Mouse (Mus musculus) kidney, adult 2 months (tissue): ENCODE data around the gene Bcar3. TPM values are rescaled to one million over a fixed set of nuclear protein-coding genes. Genes with fewer than 3 reads are reported as not detected.

ENCODE experiments used
- DNase-seq: peaks from one replicate; pipeline ENCODE4 v3.0.0; 2021
- H3K27ac ChIP-seq: fragments of 200-500 bp; 2 replicates; pipeline ENCODE4 v1.5.1; 2012; ENCODE audit warnings: low read depth, low read length, control low read depth, inconsistent platforms; ENCODE audit not compliant: insufficient read depth
- H3K27me3 ChIP-seq: fragments of 200-500 bp; replicated peaks from 2 replicates; pipeline ENCODE4 v1.6.1; 2012; ENCODE audit warnings: mild to moderate bottlenecking, moderate library complexity, low read length, inconsistent platforms; ENCODE audit not compliant: control insufficient read depth, insufficient read depth
- H3K36me3 ChIP-seq: fragments of 200-500 bp; 2 replicates; pipeline ENCODE4 v1.6.1; 2012; ENCODE audit warnings: mild to moderate bottlenecking, moderate library complexity, low read length, inconsistent platforms; ENCODE audit not compliant: control insufficient read depth, insufficient read depth
- H3K4me1 ChIP-seq: fragments of 200-500 bp; 2 replicates; pipeline ENCODE4 v1.6.1; 2011; ENCODE audit warnings: low read length; ENCODE audit not compliant: control insufficient read depth, insufficient read depth
- H3K4me3 ChIP-seq: fragments of 200-500 bp; 2 replicates; pipeline ENCODE4 v1.5.1; 2011; ENCODE audit warnings: mild to moderate bottlenecking, low read depth, low read length, control low read depth; ENCODE audit not compliant: insufficient read depth
- CTCF ChIP-seq: fragments of 200-500 bp; conservative IDR thresholded peaks from 2 replicates; pipeline ENCODE4 v1.5.1; 2011; ENCODE audit warnings: low read depth, mild to moderate bottlenecking, control low read depth, low read length, moderate library complexity, mixed read lengths; ENCODE audit not compliant: insufficient read depth, insufficient read length
- POLR2A ChIP-seq: fragments of 200-500 bp; IDR thresholded peaks from one replicate; pipeline ENCODE4 v1.6.1; 2011; ENCODE audit warnings: low read depth, low read length, control low read depth
- WGBS: fragments of 180-500 bp; shearing (Covaris S2); methylation state at CpG from one replicate; pipeline ENCODE4 v1.1.7; 2018; 5-methylcytosine and 5-hydroxymethylcytosine counted together
- polyA plus RNA-seq: library from polyadenylated mRNA; depleted of rRNA; stranded (reverse); fragments of >200 nt; gene quantifications from 2 replicates; pipeline ENCODE4 v1.2.3, GENCODE M21; 2012

Bcar3 gene
- polyA plus RNA-seq, 1 experiment, result 41.3 TPM

DNA sequence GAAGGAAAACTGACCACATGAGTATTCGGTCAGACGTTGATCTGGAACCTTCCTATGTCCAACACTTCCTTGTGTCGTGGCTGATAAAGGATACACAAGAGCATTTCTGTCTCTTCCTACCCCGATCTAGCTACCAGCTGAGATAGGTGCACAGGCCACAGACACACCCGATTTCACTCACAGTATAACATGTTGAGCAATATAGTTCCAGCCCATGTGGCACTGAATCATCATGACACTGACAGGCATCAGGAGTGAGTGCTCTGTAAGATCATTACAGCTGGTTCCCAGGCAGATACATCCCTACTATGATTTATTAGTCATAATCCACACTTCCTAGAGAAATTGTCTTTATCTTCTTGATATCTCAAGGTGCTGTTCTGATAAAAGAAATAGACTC is 54.7 kb downstream of the Bcar3 start:
- no peak overlapping the region for H3K4me3 ChIP-seq
- TF ChIP-seq POLR2A (no peak), CTCF (no peak)
- H3K36me3 ChIP-seq, result no peaks in the 10 kb centered on the region
- WGBS, result 81% methylated on average over 5 of the region's 5 CpGs
- DNase-seq, result no peak
- no peaks in the 10 kb centered on the region for H3K27me3 ChIP-seq
- H3K27ac ChIP-seq, result no peak overlapping the region
- no peaks in the 10 kb centered on the region for H3K4me1 ChIP-seq

DNA sequence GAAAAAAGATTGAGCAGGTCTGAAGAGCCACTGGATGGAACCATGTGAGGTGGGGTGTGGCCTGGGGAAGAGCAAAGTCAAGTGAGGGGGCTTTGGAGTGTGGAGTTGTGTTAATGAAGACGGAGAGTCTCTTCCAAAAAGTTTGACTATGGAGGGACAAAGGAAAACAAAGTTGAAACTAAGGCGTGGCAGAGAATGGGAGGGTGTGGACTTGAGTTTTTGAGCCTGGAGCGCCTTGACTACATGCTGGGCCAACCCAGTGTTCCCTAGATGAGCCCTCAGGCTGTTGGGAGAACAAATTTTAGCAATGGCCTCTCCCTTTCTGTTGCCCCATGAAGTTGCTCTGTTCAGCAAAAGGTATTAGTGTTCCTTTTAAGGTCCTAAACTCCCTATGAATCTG is 58.9 kb downstream of the Bcar3 start:
- H3K4me3 ChIP-seq, result no peak overlapping the region
- no peak for DNase-seq
- H3K27me3 ChIP-seq, result no peaks in the 10 kb centered on the region
- TF ChIP-seq POLR2A (no peak), CTCF (no peak)
- H3K27ac ChIP-seq, result no peak overlapping the region
- WGBS, result 91% methylated on average over 3 of the region's 3 CpGs
- no peaks in the 10 kb centered on the region for H3K36me3 ChIP-seq
- H3K4me1 ChIP-seq, result no peaks in the 10 kb centered on the region

GRCm38 (mm10) chr3:122359426-122359825 is 65.5 kb downstream of the Bcar3 start:
- Histone ChIP-seq H3K36me3 (no peaks in the 10 kb centered on the region), H3K4me1 (no peaks in the 10 kb centered on the region), H3K4me3 (no peak overlapping the region), H3K27me3 (no peaks in the 10 kb centered on the region), H3K27ac (no peak overlapping the region)
- DNase-seq, result no peak
- no peak for TF ChIP-seq CTCF
- no peak for TF ChIP-seq POLR2A
- WGBS, result 91% methylated on average over 7 of the region's 7 CpGs

GRCm38 (mm10) chr3:122359954-122360353 is 66.0 kb downstream of the Bcar3 start:
- Histone ChIP-seq H3K27ac (no peak overlapping the region), H3K4me3 (no peak overlapping the region), H3K27me3 (no peaks in the 10 kb centered on the region), H3K4me1 (no peaks in the 10 kb centered on the region), H3K36me3 (no peaks in the 10 kb centered on the region)
- 93% methylated on average over 9 of the region's 9 CpGs for WGBS
- TF ChIP-seq CTCF (no peak), POLR2A (no peak)
- no peak for DNase-seq

GRCm38 (mm10) chr3:122360721-122361138 is 66.8 kb downstream of the Bcar3 start:
- Histone ChIP-seq H3K27me3 (no peaks in the 10 kb centered on the region), H3K27ac (no peak overlapping the region), H3K4me3 (no peak overlapping the region), H3K4me1 (no peaks in the 10 kb centered on the region; the same call in 1 of the 2 replicates), H3K36me3 (no peaks in the 10 kb centered on the region)
- 45% methylated on average over 5 of the region's 5 CpGs for WGBS
- peak; percentile 9 for DNase-seq
- TF ChIP-seq POLR2A (no peak), CTCF (no peak)

GRCm38 (mm10) chr3:122362719-122363118 is 68.8 kb downstream of the Bcar3 start:
- Histone ChIP-seq H3K27ac (no peak overlapping the region), H3K27me3 (no peaks in the 10 kb centered on the region)

GRCm38 (mm10) chr3:122364565-122364964 is 70.6 kb downstream of the Bcar3 start:
- no peak for TF ChIP-seq CTCF
- no peak for TF ChIP-seq POLR2A
- H3K4me3 ChIP-seq, result no peak overlapping the region
- WGBS, result 72% methylated on average over 3 of the region's 3 CpGs
- no peak overlapping the region for H3K27ac ChIP-seq
- H3K4me1 ChIP-seq, result no peaks in the 10 kb centered on the region; the same call in 1 of the 2 replicates
- DNase-seq, result no peak
- H3K36me3 ChIP-seq, result no peaks in the 10 kb centered on the region
- no peaks in the 10 kb centered on the region for H3K27me3 ChIP-seq

More at GRCm38 (mm10) chr3:122362719-122363118, 68.8 kb downstream of the Bcar3 start:
- no peak for DNase-seq
- Histone ChIP-seq H3K4me1 (no peaks in the 10 kb centered on the region; the same call in 1 of the 2 replicates), H3K36me3 (no peaks in the 10 kb centered on the region), H3K4me3 (no peak overlapping the region)
- TF ChIP-seq POLR2A, result no peak
- no peak for TF ChIP-seq CTCF
- 40% methylated on average over 2 of the region's 2 CpGs for WGBS

GRCm38 (mm10) chr3:122365326-122365725 is 71.4 kb downstream of the Bcar3 start:
- Histone ChIP-seq H3K27ac (no peak overlapping the region), H3K4me3 (no peak overlapping the region), H3K36me3 (no peaks in the 10 kb centered on the region), H3K4me1 (no peaks in the 10 kb centered on the region; the same call in 1 of the 2 replicates), H3K27me3 (no peaks in the 10 kb centered on the region)
- 26% methylated on average over 3 of the region's 3 CpGs for WGBS
- peak; percentile 10 for DNase-seq
- no peak for TF ChIP-seq POLR2A
- no peak for TF ChIP-seq CTCF
